Mouse (Mus musculus) intestine, embryonic 14.5 days (tissue): ENCODE measurements at regions not wholly inside any gene's neighbourhood (a gene's known extent, or its start where the extent isn't known, plus 50 kb on each side); places are given as distances from the start of the nearest gene placed in this dataset.

ENCODE experiments used
- ATAC-seq: fragments of 200-750 bp; cut with Nextera tagmentation; replicated peaks from 2 replicates; pipeline ENCODE4 v1.8.0; 2017; ENCODE audit warnings: low read depth, moderate number of reproducible peaks, moderate TSS enrichment, moderate library complexity; ENCODE audit not compliant: low FRiP score, low TSS enrichment
- DNase-seq: peaks from one replicate; pipeline ENCODE4 v3.0.0-alpha.2; 2018; ENCODE audit warnings: low spot score
- H3K27ac ChIP-seq: fragments of 300-500 bp; sonication (generic); 2 replicates; pipeline ENCODE4 v1.5.1; 2014; ENCODE audit warnings: low read depth, mild to moderate bottlenecking, control low read depth
- H3K27me3 ChIP-seq: fragments of 300-500 bp; sonication (generic); replicated peaks from 2 replicates; pipeline ENCODE4 v1.6.1; 2014; ENCODE audit warnings: low read length, control low read depth; ENCODE audit not compliant: control insufficient read depth, insufficient read depth
- H3K36me3 ChIP-seq: fragments of 300-500 bp; sonication (generic); 2 replicates; pipeline ENCODE4 v1.6.1; 2014; ENCODE audit warnings: low read length, control low read depth; ENCODE audit not compliant: control insufficient read depth, insufficient read depth
- H3K4me1 ChIP-seq: fragments of 300-500 bp; sonication (generic); replicated peaks from 2 replicates; pipeline ENCODE4 v1.6.1; 2014; ENCODE audit warnings: low read length, control low read depth, mixed read lengths; ENCODE audit not compliant: control insufficient read depth, insufficient read depth
- H3K4me2 ChIP-seq: fragments of 300-500 bp; sonication (generic); 2 replicates; pipeline ENCODE4 v1.6.1; 2014; ENCODE audit warnings: low read length
- H3K4me3 ChIP-seq: fragments of 300-500 bp; sonication (generic); 2 replicates; pipeline ENCODE4 v1.5.1; 2014; ENCODE audit warnings: low read depth, low read length, control low read depth, mixed read lengths
- H3K9ac ChIP-seq: fragments of 300-500 bp; sonication (generic); 2 replicates; pipeline ENCODE4 v1.6.1; 2014; ENCODE audit warnings: mild to moderate bottlenecking, low read length
- H3K9me3 ChIP-seq: fragments of 300-500 bp; sonication (generic); 2 replicates; pipeline ENCODE4 v1.6.1; 2016; ENCODE audit warnings: low read length, control low read depth; ENCODE audit not compliant: control insufficient read depth
- WGBS: fragments of 180-500 bp; shearing (Covaris S2); extraction: QIAGEN DNeasy Blood & Tissue Kit; methylation state at CpG from one replicate; pipeline ENCODE4 v1.1.7; 2014; 5-methylcytosine and 5-hydroxymethylcytosine counted together

DNA sequence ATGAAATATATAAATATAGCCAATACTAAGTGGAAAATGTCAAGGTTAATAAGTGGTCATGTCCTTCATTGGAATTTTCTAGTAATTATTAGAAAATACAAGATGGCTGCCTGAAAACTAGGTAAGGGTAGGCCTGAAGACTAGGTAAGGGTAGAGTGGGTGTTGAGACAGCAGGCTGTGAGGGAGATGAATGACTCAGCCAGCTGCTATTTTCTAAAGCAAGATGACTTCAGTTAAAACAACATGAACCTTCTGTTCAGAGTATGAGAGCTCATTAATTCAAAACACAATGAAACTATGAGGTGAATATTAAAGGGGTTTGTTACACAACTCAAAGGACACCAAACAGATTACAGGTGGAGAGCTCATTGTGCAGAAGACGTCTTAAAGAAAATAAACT, 252.7 kb upstream of the Robo2 start:
- 52% methylated on average over 1 of the region's 1 CpGs for WGBS
- ATAC-seq (no peak), DNase-seq (no peak)
- Histone ChIP-seq H3K4me1 (no peaks in the 10 kb centered on the region), H3K27ac (no peak overlapping the region), H3K4me2 (no peak overlapping the region), H3K9me3 (no peaks in the 10 kb centered on the region), H3K4me3 (no peak overlapping the region), H3K36me3 (no peaks in the 10 kb centered on the region), H3K9ac (no peak overlapping the region), H3K27me3 (no peaks in the 10 kb centered on the region)

- ATAC-seq: no peak
- WGBS: 76% methylated on average over 3 of the region's 3 CpGs
- DNase-seq: no peak
These were observed 239.6 kb upstream of the Robo2 start for GRCm38 (mm10) chr16:74651244-74651643.

GRCm38 (mm10) chr16:74649207-74649606, 237.6 kb upstream of the Robo2 start:
- no peaks in the 10 kb centered on the region for H3K4me1 ChIP-seq
- 72% methylated on average over 2 of the region's 2 CpGs for WGBS

More at GRCm38 (mm10) chr16:74651244-74651643, 239.6 kb upstream of the Robo2 start:
- Histone ChIP-seq H3K4me3 (no peak overlapping the region), H3K9ac (no peak overlapping the region), H3K27me3 (no peaks in the 10 kb centered on the region), H3K4me1 (no peaks in the 10 kb centered on the region), H3K4me2 (no peak overlapping the region), H3K36me3 (no peaks in the 10 kb centered on the region), H3K9me3 (no peaks in the 10 kb centered on the region), H3K27ac (no peak overlapping the region)

DNA sequence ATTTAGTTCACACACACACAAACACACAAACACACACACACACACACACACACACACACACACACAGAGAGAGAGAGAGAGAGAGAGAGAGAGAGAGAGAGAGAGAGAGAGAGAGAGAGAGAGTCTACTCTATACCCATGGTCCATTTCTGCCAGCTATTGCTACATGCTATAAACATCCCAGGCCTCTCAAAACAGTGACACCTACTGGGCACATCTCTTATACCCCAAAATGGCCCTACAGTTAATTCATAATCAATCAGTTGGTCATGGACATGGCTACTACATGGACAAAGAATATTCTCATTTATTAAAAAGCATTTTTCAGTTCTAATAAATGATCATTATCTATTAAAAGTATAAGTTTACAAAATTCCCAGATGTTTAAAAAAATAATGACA, 236.8 kb upstream of the Robo2 start:
- ATAC-seq: no peak
- Histone ChIP-seq H3K27me3 (no peaks in the 10 kb centered on the region), H3K36me3 (no peaks in the 10 kb centered on the region), H3K4me3 (no peak overlapping the region), H3K9me3 (no peaks in the 10 kb centered on the region), H3K4me2 (no peak overlapping the region), H3K4me1 (no peaks in the 10 kb centered on the region), H3K27ac (no peak overlapping the region), H3K9ac (no peak overlapping the region)
- no peak for DNase-seq

More at GRCm38 (mm10) chr16:74649207-74649606, 237.6 kb upstream of the Robo2 start:
- no peak for ATAC-seq
- no peak overlapping the region for H3K4me2 ChIP-seq
- H3K27ac ChIP-seq: no peak overlapping the region
- H3K4me3 ChIP-seq: no peak overlapping the region
- H3K9ac ChIP-seq: no peak overlapping the region
- no peaks in the 10 kb centered on the region for H3K36me3 ChIP-seq
- no peaks in the 10 kb centered on the region for H3K9me3 ChIP-seq
- DNase-seq: no peak
- H3K27me3 ChIP-seq: no peaks in the 10 kb centered on the region

DNA sequence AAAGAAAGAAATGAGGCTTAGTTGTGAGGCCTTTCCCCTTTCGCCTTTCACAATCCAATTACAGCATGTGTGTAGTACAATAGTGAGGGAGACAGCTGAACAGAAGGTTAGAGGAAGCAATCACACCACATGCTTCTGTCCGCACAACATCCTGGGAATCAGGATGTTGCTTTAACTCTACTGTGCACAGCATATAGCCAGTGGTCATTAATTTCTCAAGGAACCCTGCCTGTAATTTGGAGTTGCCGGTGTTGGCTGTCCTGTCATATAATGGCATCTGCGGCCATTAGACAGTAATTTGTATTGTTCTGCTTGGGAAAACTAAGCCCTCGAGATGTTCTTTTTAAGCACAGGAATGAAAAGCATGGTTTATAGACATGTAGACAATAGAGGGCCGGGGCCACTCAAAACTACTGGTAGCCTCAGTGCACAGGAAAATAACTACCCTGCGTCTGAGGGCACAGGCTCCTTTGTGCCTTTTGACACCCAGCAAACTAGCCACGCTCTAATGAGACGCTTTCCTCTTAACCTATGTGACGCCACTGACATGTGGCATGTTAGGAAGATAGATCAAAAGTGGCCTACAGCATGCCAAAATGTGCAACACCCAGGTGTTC, 233.2 kb upstream of the Robo2 start:
- ATAC-seq (no peak), DNase-seq (no peak)
- no peak overlapping the region for H3K27ac ChIP-seq
- H3K4me2 ChIP-seq: no peak overlapping the region
- H3K9ac ChIP-seq: no peak overlapping the region
- H3K9me3 ChIP-seq: no peaks in the 10 kb centered on the region
- H3K4me1 ChIP-seq: no peaks in the 10 kb centered on the region
- no peak overlapping the region for H3K4me3 ChIP-seq
- H3K36me3 ChIP-seq: no peaks in the 10 kb centered on the region
- no peaks in the 10 kb centered on the region for H3K27me3 ChIP-seq
- 81% methylated on average over 10 of the region's 10 CpGs for WGBS

GRCm38 (mm10) chr16:74639805-74640204, 228.2 kb upstream of the Robo2 start:
- WGBS: 65% methylated on average over 7 of the region's 7 CpGs
- H3K9ac ChIP-seq: no peak overlapping the region
- H3K4me2 ChIP-seq: no peak overlapping the region
- no peaks in the 10 kb centered on the region for H3K36me3 ChIP-seq
- no peak overlapping the region for H3K4me3 ChIP-seq
- DNase-seq (no peak), ATAC-seq (no peak)
- H3K4me1 ChIP-seq: peaks cover 4% of the 10 kb centered on the region; the same call in 1 of the 2 replicates
- no peaks in the 10 kb centered on the region for H3K9me3 ChIP-seq
- no peaks in the 10 kb centered on the region for H3K27me3 ChIP-seq
- H3K27ac ChIP-seq: no peak overlapping the region

- DNase-seq (no peak), ATAC-seq (no peak)
- H3K9me3 ChIP-seq: no peaks in the 10 kb centered on the region
- H3K27ac ChIP-seq: no peak overlapping the region
- no peak overlapping the region for H3K4me2 ChIP-seq
- H3K36me3 ChIP-seq: no peaks in the 10 kb centered on the region
- 34% methylated on average over 5 of the region's 5 CpGs for WGBS
- H3K4me3 ChIP-seq: no peak overlapping the region
- H3K9ac ChIP-seq: no peak overlapping the region
- H3K27me3 ChIP-seq: no peaks in the 10 kb centered on the region
- peaks cover 4% of the 10 kb centered on the region; the same call in 1 of the 2 replicates for H3K4me1 ChIP-seq
These were observed 226.0 kb upstream of the Robo2 start for GRCm38 (mm10) chr16:74637638-74638037.

DNA sequence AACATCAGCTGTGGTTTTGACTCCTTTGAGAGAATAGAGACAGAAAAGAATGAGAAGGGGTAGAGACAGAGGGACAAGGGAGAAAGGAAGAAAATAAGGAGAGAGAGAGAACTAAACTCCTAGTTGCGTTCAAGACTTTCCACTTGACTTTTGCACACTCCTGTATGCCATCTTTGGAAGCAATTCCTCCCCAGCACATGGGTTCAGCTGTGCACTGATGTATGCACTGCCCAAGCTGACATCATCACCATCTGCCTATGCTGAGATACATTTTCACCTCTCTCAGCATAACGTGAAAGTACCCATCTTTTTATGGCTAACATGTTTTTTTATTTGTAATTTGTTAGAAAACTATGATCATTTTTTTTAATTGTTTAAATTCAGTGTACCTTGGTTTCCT, 214.2 kb upstream of the Robo2 start:
- Histone ChIP-seq H3K4me1 (no peaks in the 10 kb centered on the region), H3K4me3 (no peak overlapping the region), H3K9ac (no peak overlapping the region), H3K27me3 (no peaks in the 10 kb centered on the region), H3K36me3 (no peaks in the 10 kb centered on the region), H3K9me3 (no peaks in the 10 kb centered on the region), H3K27ac (no peak overlapping the region), H3K4me2 (no peak overlapping the region)
- DNase-seq (no peak), ATAC-seq (no peak)
- 88% methylated on average over 2 of the region's 2 CpGs for WGBS

DNA sequence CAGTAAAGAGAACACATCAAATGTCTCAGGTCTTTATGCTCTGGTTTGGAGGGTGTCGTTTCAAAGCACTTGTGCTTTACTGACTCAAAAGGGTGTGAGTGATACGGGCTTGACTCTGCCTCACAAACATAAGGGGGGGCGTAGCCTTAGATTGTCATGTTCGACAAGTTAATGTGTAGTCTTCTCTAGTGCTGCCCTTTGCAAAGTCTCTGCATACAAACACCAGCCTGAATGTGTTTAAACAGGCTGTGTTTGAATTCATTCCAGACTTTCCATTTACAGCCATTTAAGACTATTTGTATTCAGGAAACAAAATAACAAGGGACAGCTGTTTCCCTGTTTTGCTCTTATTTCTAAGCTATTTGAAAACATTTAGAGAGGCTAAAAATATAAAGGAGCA, 200.4 kb upstream of the Robo2 start:
- Histone ChIP-seq H3K4me1 (peaks cover 7% of the 10 kb centered on the region; the same call in 1 of the 2 replicates), H3K27ac (no peak overlapping the region), H3K4me2 (no peak overlapping the region), H3K27me3 (no peaks in the 10 kb centered on the region), H3K9me3 (no peaks in the 10 kb centered on the region), H3K9ac (no peak overlapping the region), H3K36me3 (no peaks in the 10 kb centered on the region), H3K4me3 (no peak overlapping the region)
- ATAC-seq (no peak), DNase-seq (no peak)
- WGBS: 38% methylated on average over 4 of the region's 4 CpGs
